Mouse (Mus musculus) layer of hippocampus, postnatal 14 days (tissue): ENCODE results near the gene Gm5128. TPM values are rescaled to one million over a fixed set of nuclear protein-coding genes. Genes with fewer than 3 reads are reported as not detected.
"Not testable (repeated sequence)": the region's sequence is repeated elsewhere in the genome, so short reads cannot be mapped to it uniquely, and the experiment has no call there.

Source experiments
- DNase-seq, 2 experiments: peaks; one replicate each; pipeline ENCODE4 v3.0.0; 2021 to 2022; ENCODE audit warnings: low spot score in 2 of 2, mixed read lengths in 1 of 2
- long read RNA-seq, 2 experiments: library from polyadenylated mRNA; stranded (forward); transcript quantifications; one replicate each; pipeline ENCODE4 v2.0.0; 2021
- total RNA-seq, 2 experiments: library from RNA; stranded (reverse); gene quantifications; 2 replicates each; pipeline ENCODE4 v1.2.3; 2021

Gene Gm5128
- total RNA-seq, result not detected
- long read RNA-seq, experiment 1, result 0 reads
- long read RNA-seq, experiment 2, result 0 reads

DNA sequence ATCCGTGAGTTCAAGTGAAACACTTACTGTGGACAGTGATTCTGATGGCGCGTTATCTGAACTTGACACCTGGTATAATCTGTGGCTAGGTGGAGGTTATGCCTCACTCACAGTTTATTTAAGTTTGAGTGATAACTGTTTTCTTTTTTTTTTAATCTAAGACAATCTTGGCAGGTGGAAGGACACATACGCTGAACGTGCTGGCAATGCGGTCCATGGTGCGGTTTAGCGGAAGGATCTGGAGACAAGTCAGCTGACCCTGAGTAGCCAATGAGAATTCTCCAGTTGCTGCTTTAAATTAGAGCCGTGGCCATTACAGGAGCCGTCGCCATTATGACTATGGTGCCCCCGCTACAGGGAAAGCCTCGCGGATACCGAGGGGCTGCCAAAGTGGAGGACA is at the start of gene Gm5128:
TSS of gene Gm5128 (plus strand) at position 301 of the 400 bp plus-strand sequence.
- not testable (repeated sequence) for DNase-seq

- not testable (repeated sequence) for DNase-seq
Measured at GRCm38 (mm10) chrX:135360685-135361084, 12.4 kb upstream of the Gm5128 start.

DNA sequence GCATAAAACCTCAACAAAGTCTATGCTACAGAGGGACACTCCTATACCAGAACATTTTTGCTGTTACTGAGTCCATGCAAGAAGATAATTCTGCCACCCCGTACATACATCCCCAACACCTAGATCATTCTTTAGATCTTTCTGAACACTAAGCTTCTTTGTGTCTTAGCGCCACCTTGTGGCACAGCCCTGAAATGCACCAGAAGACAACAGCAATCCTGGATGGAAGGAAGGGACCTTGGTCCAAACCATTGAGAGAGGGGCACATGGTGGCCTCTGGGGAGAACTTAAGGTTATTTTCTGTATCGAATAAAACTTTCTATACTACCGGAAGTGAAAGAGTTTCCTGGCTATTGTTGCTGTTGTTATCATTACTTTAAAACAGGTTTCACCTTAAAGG is 11.1 kb upstream of the Gm5128 start:
- not testable (repeated sequence) for DNase-seq

- not testable (repeated sequence) for DNase-seq
Measured at GRCm38 (mm10) chrX:135403578-135403977, 30.5 kb downstream of the Gm5128 start.

DNA sequence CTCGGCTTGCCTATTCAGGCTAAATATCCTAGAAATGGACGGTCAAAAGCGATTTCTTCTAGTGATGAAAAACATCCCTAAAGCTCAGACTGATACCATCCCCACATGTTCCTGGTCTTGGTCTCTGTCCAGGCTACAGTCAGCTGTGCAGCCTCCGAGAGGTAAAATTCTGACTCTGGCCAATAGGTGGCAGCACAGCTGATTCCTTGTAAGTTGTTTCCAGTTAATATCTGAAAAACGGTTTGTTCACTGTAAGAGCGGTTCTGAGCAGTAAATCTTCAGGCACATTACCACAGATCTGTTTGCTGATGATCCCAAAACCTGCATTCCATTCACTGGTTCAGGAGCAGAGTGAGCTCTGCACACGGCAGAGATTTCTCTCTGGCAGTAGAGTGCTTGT is 48.1 kb downstream of the Gm5128 start:
- not testable (repeated sequence) for DNase-seq

DNA sequence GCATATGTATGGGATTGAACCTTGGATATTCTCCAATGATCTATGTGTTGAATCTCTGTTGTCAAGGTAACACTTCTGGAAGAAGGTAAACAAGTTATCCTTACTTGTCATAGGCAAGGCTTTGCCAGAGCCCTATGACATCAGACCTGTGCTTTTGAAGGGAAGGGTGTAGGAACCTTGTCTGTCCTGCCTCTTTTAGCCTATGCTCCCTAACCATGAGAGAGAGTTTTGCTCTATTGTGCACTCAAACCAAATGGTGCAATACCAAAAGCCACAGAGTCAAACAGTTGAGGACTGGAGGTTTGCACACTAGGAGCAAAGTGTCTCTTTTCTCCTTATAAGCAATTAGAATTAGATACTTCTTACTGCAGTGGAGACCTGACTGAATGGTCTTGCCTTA is 48.7 kb downstream of the Gm5128 start:
- DNase-seq, result not testable (repeated sequence)

GRCm38 (mm10) chrX:135422473-135422872 is 49.4 kb downstream of the Gm5128 start:
- DNase-seq, result not testable (repeated sequence)

Other genes with a start within 250 kb of the Gm5128 start
- not detected for gene Gm15023, start 195.7 kb upstream of the Gm5128 start, total RNA-seq
- gene Tceal6, start 162.6 kb upstream of the Gm5128 start, total RNA-seq, result 10 to 100 TPM; 51.9 to 82.1 TPM
- not detected for gene Pramel3, start 71.0 kb upstream of the Gm5128 start, total RNA-seq
- gene Gm7903, start 60.6 kb downstream of the Gm5128 start, total RNA-seq, result not detected
- gene AV320801, start 121.3 kb downstream of the Gm5128 start, total RNA-seq, result not detected
- gene Nxf7, start 225.5 kb downstream of the Gm5128 start, total RNA-seq, result not detected